Mouse (Mus musculus) layer of hippocampus, adult 11-12 months (tissue): ENCODE measurements around the gene Il4i1.

Experiments used
- DNase-seq: peaks from one replicate; pipeline ENCODE4 v3.0.0; 2022; ENCODE audit warnings: low spot score

Il4i1 gene

DNA sequence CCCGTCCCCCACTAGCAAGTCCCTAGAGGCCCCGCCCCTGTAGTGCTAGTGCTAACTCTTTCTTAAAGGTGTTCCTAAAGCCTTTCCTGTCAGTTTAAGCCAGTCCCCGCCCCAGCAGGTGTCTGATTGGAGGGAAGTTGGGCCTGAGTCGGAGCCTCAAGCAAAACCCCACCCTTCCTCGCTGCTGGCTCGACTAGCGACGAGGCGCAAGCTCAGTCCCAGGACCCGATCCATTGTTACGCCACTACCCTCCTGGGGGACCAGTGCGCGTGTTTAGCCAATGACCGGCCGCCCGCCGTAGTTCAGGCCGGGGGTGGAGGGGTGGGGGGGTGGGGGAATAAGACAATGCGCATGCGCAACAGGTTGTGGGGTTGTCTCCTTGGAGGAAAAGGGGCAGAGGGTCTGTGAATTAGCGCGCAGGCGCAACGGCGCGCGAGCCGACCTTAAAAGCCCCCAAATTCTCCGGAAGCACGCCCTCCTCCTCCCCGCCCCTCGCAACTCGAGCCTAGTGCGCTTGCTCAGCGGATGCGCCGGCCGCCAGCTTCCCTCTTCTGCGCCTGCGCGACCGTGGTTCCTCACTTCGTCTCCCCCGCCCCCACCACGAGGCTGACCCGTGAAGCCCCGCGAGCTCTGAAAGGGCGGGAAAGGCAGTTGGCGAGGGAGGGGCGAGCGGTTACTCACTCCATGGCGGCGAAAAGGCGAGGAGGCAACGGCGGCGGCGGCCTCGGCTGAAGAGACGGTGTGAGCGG, at the start of gene Il4i1, which contains the start of gene Nup62:
Gene Il4i1, plus strand, starts transcription at position 667 of the 749 bp plus-strand sequence.
Gene Nup62, plus strand, starts transcription at position 368 of the 749 bp plus-strand sequence.
- peak; percentile 99 for DNase-seq

DNA sequence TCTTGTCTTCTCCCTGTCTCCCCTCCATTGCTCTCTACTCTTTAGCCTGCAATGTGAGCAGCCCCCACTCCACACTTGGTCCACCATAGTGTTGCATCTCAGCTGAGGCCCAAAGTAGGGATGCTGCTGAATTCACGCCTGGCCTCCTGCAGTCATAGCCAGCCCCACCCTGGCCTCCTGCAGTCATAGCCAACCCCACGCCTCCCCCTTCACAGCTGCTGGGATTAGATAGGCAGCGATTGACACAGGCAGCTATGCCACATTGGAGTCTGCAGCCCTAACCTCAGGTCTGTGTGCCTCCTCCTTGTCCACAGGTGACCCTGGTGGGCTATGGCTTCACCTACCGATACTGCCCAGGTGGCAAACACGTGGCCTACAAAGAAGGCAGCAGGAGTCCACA, 48.1 kb upstream of the Il4i1 start:
- DNase-seq: no peak

DNA sequence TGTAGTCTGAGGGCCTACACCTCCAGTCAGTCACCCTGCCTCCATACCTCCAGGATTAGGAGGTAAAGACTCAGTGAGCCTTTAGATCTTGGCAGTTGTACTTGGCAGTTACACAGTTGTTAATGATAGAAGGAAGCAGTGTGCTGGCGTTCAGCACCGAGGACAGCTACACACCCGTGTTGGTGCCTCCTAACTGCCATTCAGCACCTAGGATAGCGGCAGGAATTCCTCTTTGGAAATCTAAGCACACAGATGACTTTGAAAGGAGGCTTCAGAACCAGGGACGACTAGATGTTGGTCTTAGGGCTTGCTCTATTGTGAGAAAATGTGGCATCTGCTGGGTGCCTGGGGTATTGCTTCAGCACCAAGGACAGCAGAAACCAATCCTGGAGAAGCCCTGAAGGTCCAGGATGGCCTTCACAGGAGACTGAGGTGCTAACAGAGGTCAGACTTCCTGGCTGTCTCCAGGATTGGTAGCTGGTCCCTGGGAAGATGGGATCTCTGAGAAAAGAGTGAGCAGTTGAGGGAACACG, 46.1 kb upstream of the Il4i1 start:
- no peak for DNase-seq

DNA sequence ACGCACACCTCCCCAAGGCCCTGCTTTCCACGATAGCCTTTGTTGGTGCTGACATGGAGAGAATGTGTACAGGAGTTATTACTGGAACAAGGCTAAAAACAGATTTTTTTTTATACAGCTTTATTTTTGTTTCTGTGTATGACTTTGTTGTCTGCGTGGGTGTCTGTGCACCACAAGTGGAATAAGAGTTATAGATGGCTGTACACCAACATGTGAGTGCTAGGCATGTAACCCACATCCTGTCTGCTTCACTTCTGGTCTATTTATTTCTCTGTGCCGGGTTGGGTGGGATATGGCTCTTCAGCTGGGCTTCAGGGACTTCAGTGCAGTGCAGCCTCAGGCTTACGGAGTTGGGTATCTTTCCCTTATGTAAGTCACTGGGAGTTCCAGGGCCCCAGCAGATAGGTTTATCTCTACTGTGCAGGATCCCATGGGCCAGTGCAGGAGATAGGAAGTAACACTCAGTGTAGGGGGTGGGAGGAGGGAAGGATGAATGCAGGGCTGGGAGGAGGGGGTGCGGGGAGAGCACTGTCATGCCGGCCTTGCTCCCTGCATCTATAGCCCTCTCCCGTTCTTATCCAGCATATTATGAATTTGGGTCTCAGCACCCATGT, 43.5 kb upstream of the Il4i1 start:
- no peak for DNase-seq

- DNase-seq: no peak
Observed at GRCm38 (mm10) chr7:44776849-44777498, 39.2 kb upstream of the Il4i1 start.

DNA sequence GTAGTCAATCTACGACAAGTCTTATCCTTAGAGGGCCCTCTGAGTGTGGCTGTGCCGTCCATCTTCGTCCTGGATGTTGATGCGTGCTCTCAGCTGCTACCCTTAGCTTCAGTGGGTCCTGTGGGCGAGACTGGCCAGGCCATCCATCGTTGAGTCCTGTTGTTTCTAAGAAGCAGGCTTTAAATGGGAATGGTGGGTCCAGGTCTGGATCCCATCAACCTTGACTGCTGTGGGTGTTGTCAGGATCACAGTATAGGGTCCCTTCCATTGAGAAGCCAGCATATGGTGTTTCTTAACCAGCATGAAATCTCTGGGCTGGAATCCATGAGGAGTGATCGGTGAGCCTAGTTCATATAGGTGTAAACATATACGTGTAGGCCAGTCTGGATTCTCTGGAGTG, 36.1 kb upstream of the Il4i1 start:
- DNase-seq: no peak

- DNase-seq: no peak
Observed at GRCm38 (mm10) chr7:44789531-44789930, 26.7 kb upstream of the Il4i1 start.

- DNase-seq: no peak
Observed at GRCm38 (mm10) chr7:44790066-44790465, 26.1 kb upstream of the Il4i1 start.

DNA sequence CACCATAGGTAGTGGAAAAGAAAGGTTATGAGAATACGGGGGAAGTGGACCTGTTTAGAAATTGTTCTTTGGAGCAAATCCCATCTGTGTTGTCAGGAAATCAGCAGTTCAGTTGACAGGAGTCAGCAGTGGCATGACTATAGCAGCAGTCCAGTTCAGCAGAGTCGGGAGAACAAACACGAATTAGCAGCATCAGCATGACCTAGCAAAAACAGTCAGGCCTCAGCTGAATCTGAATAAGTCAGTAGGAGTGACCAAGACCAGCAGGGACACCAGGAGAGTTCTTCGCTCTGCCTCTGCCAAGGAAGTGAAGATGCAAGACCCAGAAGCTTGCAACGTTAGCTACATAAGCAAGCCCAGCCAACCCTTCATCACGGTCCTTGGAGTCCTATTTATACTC, 23.4 kb upstream of the Il4i1 start:
- no peak for DNase-seq

- DNase-seq: no peak
Observed at GRCm38 (mm10) chr7:44808927-44809326, 7.3 kb upstream of the Il4i1 start.

GRCm38 (mm10) chr7:44809466-44809865, 6.7 kb upstream of the Il4i1 start:
- no peak for DNase-seq

DNA sequence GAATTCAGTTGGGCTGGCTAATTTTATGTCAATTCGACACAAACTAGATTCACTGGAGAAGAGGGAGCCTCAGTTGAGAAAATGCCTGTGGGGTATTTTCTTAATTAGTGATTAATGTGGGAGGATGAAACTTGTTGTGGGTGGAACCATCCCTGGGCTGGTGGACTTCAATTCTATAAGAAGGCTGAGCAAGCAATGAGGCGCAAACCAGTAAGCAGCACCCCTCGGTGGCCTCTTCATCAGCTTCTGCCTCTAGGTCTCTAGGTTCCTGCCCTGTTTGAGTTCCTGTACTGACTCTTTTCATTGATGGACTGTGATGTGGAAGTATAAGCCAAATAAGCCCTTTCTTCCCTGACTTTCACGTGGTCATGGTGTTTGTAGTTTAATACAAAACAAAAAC, 5.8 kb upstream of the Il4i1 start:
- no peak for DNase-seq

DNA sequence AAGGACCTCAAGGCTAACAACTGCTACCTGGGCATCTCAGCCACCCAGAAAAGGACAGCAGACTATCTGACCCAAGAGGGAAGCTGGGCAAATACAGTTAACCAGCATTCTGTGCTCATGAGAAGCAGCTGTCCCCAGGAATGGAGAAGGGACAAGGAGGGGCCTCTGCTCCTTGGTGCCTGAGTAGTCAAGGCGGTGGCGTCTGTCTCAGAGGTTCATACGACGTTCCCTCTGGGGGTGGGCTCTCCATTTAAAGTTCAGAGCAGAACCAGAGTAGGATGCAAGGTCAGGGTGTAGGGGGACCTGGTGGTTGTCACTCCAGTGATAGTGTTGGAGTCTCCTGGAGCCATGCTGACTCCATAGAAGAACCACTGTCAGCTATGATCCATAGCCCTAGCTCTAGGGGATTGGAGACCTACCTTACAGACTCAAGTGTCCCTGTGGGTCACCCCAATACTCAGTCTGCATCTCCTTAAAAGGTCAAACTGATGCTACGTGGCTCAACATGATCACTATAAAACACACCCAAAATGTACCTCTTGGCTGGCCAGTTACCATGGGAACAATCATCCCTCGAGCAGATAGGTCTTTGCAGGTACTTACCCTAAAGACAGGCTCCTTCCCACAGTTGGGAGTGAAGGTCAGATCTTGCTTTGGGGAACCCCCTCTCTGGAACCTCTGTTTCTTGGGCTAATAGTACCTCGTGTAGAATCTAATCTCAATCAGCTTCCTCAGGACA, 5.2 kb upstream of the Il4i1 start:
- DNase-seq: no peak

GRCm38 (mm10) chr7:44812651-44813325, 3.4 kb upstream of the Il4i1 start:
- no peak for DNase-seq

DNA sequence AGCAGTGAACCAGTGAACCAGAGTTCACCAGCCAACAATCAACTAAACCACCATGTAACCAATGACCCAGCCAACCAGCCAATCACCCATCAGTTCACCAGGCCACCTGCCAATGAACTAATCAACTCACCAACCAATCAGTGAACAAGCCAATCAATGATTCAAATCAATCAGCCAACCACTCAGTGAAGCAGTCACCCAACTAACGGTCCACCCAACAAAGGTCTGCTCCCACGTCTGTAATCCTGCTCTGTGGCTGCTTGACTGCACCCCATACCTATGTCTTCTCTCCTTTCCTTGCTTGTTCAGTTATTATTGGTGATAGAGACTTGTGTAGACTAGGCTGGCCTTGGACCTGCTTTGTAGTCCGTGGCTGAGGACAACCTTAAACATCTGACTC, 2.2 kb upstream of the Il4i1 start:
- DNase-seq: peak; percentile 2

DNA sequence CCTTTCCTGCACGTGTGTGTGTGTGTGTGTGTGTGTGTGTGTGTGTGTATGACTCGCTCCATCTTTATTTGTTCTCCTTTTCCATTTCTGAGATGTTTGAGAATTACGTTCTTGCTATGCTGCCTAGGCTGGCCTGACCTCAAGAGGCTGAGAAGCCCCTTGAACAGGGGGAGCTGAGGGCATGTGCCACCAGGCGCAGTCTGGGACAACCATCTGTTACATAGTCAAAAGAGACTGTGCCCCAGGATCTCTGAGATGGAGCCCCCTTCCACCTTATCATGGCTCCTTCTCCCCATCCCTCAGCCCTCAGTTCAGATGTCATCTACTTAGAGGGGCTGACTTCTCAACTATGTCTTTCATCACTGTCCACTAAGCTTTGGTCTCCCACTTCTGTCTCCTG, 1.8 kb upstream of the Il4i1 start:
- DNase-seq: peak; percentile 2

DNA sequence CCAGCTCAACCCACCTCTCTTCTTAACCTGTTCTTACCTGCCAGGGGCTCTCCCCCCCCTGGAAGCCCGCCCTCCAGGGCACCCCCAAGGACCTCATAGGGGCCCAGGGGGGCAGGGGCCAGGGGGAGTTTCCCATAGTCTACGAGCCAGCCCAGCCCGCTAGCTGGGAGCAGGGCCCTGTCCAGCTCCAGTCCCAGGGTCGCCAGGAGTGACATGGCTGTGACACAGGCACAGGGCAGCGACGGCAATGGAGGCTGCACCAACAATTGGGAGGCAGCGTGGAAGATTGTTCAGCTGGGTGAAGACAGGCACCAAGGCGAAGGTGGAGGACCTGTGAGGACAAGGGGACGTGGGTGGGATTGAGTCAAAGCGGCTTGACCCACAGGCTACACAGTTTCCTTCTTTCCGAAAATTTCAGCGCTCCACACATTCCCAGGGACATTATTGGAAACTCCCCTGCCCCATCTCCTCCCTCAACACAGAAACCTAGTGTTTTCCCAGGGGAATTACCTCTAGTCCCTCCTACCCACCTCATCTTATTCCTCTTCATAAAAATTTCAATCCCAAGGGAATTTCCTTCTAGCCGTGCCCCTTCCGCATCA, 1.1 kb upstream of the Il4i1 start:
- peak; percentile 20 for DNase-seq

- no peak for DNase-seq
Observed at GRCm38 (mm10) chr7:44816470-44817021, 359 bp downstream of the Il4i1 start, which contains the start of gene Atf5. Gene Atf5 (minus strand): TSS chr7:44816658.

DNA sequence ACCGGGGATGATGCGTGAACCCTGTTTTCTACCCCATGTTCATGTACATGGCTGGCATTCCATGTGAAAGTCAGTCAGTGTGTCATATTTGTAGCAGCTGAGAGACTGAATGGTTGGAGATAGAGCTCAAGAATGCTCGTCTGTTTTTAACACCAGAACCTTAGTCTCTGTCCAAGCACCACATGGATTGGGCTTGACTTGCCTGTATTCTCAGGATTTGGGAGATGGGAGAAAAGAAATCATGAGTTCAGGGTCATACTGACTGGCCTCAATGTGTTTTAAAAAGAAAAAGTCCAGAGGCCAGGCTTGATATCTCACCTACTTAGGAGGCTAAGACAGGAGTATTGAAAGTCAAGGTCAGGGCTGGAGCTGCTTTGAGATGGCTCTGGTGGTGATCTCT, 1.3 kb downstream of the Il4i1 start:
- DNase-seq: no peak

DNA sequence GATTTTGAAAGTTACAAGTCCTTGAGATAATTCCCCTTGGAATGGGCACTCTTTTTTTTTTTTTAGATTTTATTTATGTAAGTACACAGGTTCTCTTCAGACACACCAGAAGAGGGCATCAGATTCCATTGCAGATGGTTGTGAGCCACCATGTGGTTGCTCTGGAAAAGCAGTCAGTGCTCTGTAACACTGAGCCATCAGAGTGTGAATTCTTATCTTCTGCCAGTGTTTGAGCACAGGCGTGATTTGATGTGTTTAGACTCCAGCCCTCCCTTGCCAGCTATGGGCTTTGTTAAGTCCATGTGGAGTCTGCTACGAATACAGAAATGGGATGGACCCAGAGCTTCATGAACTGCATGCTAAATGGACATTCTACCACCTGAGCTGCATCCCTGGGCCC, 2.0 kb downstream of the Il4i1 start:
- DNase-seq: peak; percentile 6

DNA sequence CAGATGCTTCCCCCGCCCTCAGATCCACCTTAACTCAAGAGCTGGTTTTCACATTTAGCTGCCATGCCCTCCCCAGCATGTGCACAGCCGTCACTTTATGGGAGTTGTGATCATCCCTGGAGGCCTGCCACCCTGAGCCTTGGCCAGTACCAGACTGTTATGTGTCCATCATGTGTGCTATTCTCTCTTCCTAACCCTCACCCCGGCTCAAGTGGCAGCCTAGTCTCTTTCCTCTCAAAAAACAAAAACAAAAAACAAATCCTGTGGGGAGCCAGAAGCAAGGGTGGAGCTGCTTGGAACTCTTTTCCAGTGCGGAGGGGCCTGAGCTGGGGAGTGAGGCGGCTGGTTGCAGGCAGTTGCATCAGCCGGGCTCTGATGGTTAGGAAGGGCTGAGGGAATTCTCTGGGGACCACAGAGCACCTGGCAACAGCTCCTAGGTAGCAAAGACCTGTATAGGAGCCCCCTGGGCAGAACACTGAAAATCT, 2.6 kb downstream of the Il4i1 start:
- peak; percentile 28 for DNase-seq
